Mouse (Mus musculus): Measurements from ENCODE around the gene Gm2431. TPM values are rescaled to one million over a fixed set of nuclear protein-coding genes. Genes with fewer than 3 reads are reported as not detected.
A peak's percentile ranks its signal among the peaks of the same experiment; 100 is the strongest.
"Not testable (repeated sequence)": the region's sequence is repeated elsewhere in the genome, so short reads cannot be mapped to it uniquely, and the experiment has no call there.

Gm2431 gene
- not detected for total RNA-seq (2022)

- not testable (repeated sequence) for DNase-seq
Measured at GRCm38 (mm10) chr7:142258254-142258653, at the start of gene Gm2431. Gm2431 (minus strand) TSS chr7:142258354.

GRCm38 (mm10) chr7:142303929-142304328, 45.8 kb upstream of the Gm2431 start:
- DNase-seq: not testable (repeated sequence)

GRCm38 (mm10) chr7:142303249-142303648, 45.1 kb upstream of the Gm2431 start, which contains the start of gene Krtap5-4:
Krtap5-4 (plus strand) TSS chr7:142303549.
- DNase-seq: no peak

- DNase-seq: not testable (repeated sequence)
Measured at GRCm38 (mm10) chr7:142297018-142297417, 38.9 kb upstream of the Gm2431 start, which contains the start of gene Krtap5-1. Krtap5-1 (minus strand) TSS chr7:142297118.

GRCm38 (mm10) chr7:142296108-142296507, 38.0 kb upstream of the Gm2431 start:
- not testable (repeated sequence) for DNase-seq

GRCm38 (mm10) chr7:142295418-142295817, 37.3 kb upstream of the Gm2431 start:
- DNase-seq: no peak

- not testable (repeated sequence) for DNase-seq
Measured at GRCm38 (mm10) chr7:142293851-142294250, 35.7 kb upstream of the Gm2431 start.

- DNase-seq: not testable (repeated sequence)
Measured at GRCm38 (mm10) chr7:142285910-142286612, 27.9 kb upstream of the Gm2431 start.

- DNase-seq: peak; percentile 34
Measured at GRCm38 (mm10) chr7:142285130-142285835, 27.1 kb upstream of the Gm2431 start.

- peak; percentile 84 for DNase-seq
Measured at GRCm38 (mm10) chr7:142284615-142285080, 26.5 kb upstream of the Gm2431 start.

GRCm38 (mm10) chr7:142284023-142284591, 26.0 kb upstream of the Gm2431 start:
- DNase-seq: peak; percentile 37

GRCm38 (mm10) chr7:142282847-142283246, 24.7 kb upstream of the Gm2431 start:
- DNase-seq: peak; percentile 21

- not testable (repeated sequence) for DNase-seq
Measured at GRCm38 (mm10) chr7:142279291-142279690, 21.1 kb upstream of the Gm2431 start.

- DNase-seq: not testable (repeated sequence)
Measured at GRCm38 (mm10) chr7:142278183-142278582, 20.0 kb upstream of the Gm2431 start.

- not testable (repeated sequence) for DNase-seq
Measured at GRCm38 (mm10) chr7:142274263-142274662, 16.1 kb upstream of the Gm2431 start, which contains the start of gene Gm4559. Gm4559 (minus strand) TSS chr7:142274363.

- peak; percentile 5 for DNase-seq
Measured at GRCm38 (mm10) chr7:142255517-142255916, 2.6 kb downstream of the Gm2431 start.

GRCm38 (mm10) chr7:142249824-142250223, 8.3 kb downstream of the Gm2431 start:
- no peak for DNase-seq

GRCm38 (mm10) chr7:142240978-142241377, 17.2 kb downstream of the Gm2431 start, which contains the start of gene Gm40460:
Gm40460 (minus strand) TSS chr7:142241078.
- no peak for DNase-seq

- no peak for DNase-seq
Measured at GRCm38 (mm10) chr7:142231540-142231939, 26.6 kb downstream of the Gm2431 start.

- DNase-seq: not testable (repeated sequence)
Measured at GRCm38 (mm10) chr7:142229871-142230270, 28.3 kb downstream of the Gm2431 start, which contains the start of gene Krtap5-5. Krtap5-5 (minus strand) TSS chr7:142229971.

- no peak for DNase-seq
Measured at GRCm38 (mm10) chr7:142224518-142224917, 33.6 kb downstream of the Gm2431 start.

- DNase-seq: not testable (repeated sequence)
Measured at GRCm38 (mm10) chr7:142212136-142212535, 46.0 kb downstream of the Gm2431 start.

GRCm38 (mm10) chr7:142211559-142211958, 46.6 kb downstream of the Gm2431 start, which contains the start of gene Gm7579:
Gm7579 (plus strand) TSS chr7:142211859.
- DNase-seq: no peak

All from adrenal gland, adult 8-10 months (tissue).